Mouse (Mus musculus): ENCODE data around the gene Unc13a.

Unc13a gene

DNA sequence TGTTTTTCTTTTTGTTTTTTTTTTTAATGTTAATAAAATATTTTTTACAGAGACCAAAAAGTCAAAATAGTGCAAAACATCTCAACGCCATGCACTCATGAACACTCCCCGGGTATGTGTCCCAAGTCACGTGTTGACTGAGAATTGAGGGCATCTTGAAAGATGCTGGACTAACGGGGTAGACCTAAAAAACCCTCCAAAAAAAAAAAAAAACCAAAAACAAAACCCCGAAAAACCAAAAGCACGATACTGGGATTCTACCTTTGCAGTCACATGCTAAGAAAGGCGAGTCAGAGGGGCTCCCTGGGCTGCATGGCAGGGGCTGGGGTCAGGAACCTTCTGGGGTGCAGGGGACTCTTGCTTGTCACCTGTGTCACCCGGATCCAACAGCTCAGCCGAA lies 44.8 kb downstream of the Unc13a start:
- DNase-seq (ENCODE audit: low spot score in 2 of 2), result no peak

GRCm38 (mm10) chr8:71625088-71625487 lies 46.5 kb downstream of the Unc13a start:
- DNase-seq (ENCODE audit: low spot score in 2 of 2), result no peak

GRCm38 (mm10) chr8:71619786-71620185 lies 51.8 kb downstream of the Unc13a start:
- DNase-seq (ENCODE audit: low spot score in 2 of 2), result no peak

GRCm38 (mm10) chr8:71613418-71613817 lies 58.1 kb downstream of the Unc13a start:
- DNase-seq (ENCODE audit: low spot score in 2 of 2), result peak in 1 of 2 experiments; percentile 14

DNA sequence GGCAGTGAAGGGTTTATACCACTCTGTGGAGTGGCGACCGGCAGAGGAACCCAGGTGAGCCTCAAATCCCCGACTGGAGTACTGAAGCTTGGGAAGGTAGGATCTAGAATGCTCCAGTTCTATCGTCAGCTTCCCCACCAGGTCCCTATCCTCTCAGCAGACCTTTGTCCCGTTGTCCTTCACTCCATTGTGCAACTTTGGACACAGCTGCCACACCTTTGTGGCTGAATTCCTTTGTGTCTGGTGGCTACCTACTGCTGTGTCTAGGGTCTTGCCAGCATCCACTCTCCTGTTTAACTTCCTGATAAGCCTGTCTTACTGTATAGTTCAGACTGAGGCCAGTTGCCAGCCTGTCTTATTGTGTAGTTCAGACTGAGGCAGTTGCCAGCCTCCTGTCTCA lies 59.4 kb downstream of the Unc13a start:
- DNase-seq (ENCODE audit: low spot score in 2 of 2), result no peak

GRCm38 (mm10) chr8:71610822-71611651 lies 60.5 kb downstream of the Unc13a start, which contains the start of gene Colgalt1:
Gene Colgalt1 (plus strand): TSS chr8:71610998.
- DNase-seq (ENCODE audit: low spot score in 2 of 2), result peak; percentile 96 to 98

- DNase-seq (ENCODE audit: low spot score in 2 of 2), result no peak
Measured at GRCm38 (mm10) chr8:71604021-71604420, 67.5 kb downstream of the Unc13a start.

DNA sequence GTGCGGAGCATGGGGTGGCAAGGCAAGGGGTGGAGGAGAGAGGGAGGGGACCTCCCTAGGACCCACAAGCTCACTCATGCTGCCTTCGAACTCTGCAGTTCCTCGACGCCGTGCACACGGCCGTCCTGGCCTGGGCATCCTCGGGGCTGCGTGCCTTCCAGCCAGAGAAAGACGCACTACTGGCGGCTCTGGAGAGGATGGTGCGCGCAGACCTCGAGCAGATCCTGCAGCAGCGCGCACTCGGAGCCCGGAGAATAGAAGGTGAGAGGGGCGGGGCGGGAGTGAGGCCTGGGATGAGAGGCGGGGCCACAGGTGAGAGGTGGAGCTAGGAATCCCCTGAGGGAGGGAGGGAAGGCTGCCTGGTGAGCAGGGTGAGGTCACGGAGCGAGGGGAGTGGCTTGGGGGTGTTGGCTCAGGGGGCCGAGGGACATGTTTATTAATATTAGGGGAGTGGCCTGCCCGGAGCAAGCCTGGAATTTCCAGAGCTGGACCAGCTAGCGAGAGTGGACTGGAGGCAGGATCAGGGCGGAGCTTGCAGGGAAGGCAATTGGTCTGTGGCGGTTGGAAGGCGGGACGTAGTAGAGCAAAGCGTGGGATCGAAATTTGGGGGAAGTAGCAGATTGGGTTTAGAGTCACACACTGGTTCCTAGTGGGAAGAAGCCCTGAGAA lies 68.8 kb downstream of the Unc13a start:
- no peak for DNase-seq (ENCODE audit: low spot score in 2 of 2)

GRCm38 (mm10) chr8:71601939-71602665 lies 69.5 kb downstream of the Unc13a start:
- DNase-seq (ENCODE audit: low spot score in 2 of 2), result no peak

- DNase-seq (ENCODE audit: low spot score in 2 of 2), result no peak
Measured at GRCm38 (mm10) chr8:71598841-71599240, 72.7 kb downstream of the Unc13a start.

- no peak for DNase-seq (ENCODE audit: low spot score in 2 of 2)
Measured at GRCm38 (mm10) chr8:71598375-71598774, 73.2 kb downstream of the Unc13a start.

DNA sequence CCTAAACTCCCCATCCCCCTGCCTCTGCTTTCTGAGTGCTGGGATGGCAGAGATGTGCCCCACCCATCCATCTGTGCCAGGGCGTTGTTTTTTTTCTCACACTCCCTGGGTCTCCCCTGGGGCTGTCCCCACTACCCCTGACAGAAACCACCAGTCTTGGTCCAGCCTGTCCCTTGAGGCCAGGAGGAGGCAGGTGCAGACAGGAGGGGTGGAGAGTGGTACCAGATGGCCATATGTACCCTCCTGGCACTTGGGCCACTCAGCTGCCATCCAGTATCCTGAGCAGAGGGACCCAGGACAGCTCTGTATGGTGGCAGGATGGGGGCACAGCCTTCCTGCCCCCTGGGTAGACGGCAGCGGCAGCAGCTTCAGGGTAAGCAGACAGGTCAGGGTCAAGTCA lies 74.1 kb downstream of the Unc13a start, which contains the start of gene Fam129c:
Gene Fam129c (plus strand): TSS at position 198 of the 400 bp plus-strand sequence.
- no peak for DNase-seq (ENCODE audit: low spot score in 2 of 2)

DNA sequence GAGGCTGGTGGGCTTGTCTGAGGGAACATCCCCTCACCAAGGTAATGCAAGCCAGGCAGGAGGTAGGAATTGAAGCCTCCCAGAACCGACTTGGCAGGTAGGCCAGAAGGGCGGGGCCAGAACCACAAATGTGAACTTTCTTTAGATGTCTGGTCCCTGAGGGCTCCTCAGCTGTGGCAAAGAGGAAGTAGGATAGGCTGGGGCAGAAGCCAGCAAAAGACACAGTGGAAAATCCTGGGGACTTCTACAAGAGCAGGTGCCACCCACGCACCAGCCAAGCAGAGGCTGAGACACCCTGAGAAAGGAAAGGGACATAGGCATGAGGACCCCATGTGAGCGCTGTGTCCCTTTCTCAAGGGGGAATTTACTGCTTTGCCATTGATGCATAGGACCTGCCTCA lies 74.8 kb downstream of the Unc13a start:
- no peak for DNase-seq (ENCODE audit: low spot score in 2 of 2)

DNA sequence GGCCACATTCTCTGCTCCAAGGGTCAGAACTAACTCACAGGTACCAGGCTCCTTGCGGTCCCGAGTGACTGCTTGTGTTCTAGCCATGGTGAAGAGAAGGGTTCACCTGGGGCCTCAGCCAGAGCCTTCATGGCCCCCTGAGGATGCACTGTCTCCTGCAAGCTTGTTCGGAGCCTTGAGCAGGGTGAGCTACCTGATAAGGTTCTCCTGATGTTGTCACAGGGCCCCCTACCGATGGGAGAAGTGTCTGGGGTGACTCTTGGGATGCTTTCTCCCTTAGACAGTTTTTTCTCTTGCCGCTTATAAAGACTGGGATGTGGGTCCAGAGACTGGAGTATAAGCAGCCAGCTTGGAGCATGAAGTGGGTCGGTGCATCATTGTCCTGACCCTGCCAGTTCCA lies 75.2 kb downstream of the Unc13a start:
- DNase-seq (ENCODE audit: low spot score in 2 of 2), result no peak

DNA sequence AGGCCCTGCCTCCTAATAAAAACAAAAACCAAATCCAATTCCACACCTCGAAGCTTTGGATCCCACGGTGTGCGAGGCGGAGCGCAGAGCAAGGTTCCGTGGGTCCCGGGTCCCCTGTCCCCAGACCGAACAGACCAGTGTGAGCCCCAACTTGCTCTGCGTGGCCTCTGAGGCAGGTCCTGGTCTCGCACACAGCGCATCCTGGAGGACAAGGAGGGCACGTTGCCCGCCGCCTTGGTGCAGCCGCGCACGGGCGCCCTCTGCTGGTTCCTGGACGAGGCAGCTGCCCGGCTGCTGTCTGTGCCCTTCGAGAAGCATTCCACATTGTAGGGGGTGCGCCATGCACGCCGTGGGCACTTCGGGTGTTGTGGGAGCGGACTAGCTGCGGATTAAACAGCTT lies 75.7 kb downstream of the Unc13a start:
- DNase-seq (ENCODE audit: low spot score in 2 of 2), result peak; percentile 70 to 84

DNA sequence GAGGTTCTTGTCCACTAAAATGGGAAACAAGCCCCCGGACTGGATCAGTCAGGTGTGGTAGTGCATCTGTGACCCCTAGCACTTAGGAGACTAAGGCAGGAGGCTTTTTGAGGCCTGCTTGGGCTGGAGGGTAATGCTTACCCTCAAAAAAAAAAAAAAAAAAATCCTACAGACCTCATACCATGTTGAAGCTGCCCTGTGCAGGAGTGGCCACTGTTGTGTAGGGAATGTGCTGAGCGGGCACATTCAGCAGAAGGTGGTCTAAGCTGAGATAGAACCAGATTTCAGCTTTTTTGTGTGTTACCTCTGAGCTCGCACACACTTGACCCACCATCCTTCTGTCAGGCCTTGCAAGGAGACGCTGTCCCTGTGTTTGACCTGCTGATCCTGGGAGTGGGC lies 77.2 kb downstream of the Unc13a start:
- no peak for DNase-seq (ENCODE audit: low spot score in 2 of 2)

DNA sequence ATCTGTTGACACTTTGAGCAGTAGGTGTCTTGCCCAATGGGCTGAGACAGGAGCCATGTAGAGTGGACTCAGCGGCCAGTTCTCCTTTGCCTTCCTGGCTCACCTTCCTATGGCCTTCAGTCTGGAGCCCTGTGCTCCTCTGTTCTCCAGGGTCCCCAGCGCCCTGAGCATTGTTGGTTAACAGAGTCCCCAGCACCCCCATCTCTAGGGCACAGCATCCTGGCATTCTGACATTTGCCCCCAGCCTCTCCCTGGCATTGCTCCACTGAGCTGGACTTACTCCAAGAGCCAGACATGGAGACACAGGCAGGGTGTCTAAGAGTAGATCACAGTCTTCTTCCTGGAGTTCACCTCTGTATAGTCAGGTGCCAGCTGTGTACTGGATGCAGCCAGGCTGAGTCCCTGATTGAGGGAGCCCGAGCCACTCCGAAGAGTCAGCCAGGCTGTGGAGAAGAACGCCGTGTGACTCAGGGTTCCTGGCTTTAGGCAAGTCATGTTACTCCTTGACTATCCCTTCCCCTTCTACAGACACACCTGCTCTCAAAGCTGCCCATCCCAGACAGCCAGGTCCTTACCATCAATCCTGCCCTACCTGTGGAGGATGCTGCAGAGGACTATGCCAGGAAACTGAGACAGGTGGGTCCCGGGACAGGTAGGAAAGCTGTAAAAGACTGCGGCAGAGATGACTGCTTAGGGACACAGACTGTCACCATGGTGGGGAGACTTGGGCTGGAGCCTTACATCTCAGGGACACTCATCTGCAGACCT lies 77.8 kb downstream of the Unc13a start:
- no peak for DNase-seq (ENCODE audit: low spot score in 2 of 2)

GRCm38 (mm10) chr8:71592374-71593170 lies 79.0 kb downstream of the Unc13a start:
- peak; percentile 73 to 79 for DNase-seq (ENCODE audit: low spot score in 2 of 2)

DNA sequence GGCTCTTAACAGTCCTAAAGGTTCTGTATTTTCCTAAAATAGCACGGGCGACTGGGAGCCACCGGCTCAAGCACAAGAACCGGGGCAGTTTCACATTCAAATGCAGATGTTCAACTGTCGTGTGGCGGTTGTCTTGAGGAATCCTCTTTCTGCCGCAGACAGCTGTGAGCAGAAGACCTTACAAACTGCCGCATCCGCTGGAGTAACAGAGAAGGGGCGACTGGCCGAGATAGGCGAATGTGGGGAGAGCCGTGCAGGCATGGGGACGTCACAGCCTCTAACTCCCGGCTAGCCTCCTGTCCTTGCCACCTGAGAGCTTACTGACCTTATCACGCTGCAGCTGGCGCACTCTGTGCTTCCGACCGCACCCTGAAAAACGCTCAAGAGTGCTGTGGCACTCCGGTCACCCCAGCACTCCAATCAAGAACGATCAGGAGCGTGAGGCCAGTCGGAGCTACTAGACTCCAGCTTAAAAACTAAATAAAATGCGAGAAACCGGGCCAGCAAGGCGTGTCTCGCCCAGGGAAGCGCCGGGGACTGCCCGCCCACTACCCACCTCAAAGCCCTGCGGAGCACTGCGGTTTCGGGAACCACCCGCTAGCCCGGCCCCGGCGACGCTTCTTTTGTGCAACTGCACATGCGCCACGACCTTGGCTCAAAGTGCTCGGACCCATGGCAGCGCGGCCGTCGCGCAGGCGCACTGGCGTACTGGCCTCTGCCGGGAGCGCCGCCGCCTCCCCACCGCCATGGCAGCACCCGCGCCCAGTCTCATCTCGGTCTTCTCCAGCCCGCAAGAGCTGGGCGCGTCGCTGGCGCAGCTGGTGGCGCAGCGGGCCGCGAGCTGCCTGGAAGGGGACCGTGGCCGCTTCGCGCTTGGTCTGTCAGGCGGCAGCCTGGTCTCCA lies 79.8 kb downstream of the Unc13a start, which contains the start of gene Pgls:
Gene Pgls (plus strand): TSS at position 706 of the 903 bp plus-strand sequence.
- peak; percentile 90 to 96 for DNase-seq (ENCODE audit: low spot score in 2 of 2)

DNA sequence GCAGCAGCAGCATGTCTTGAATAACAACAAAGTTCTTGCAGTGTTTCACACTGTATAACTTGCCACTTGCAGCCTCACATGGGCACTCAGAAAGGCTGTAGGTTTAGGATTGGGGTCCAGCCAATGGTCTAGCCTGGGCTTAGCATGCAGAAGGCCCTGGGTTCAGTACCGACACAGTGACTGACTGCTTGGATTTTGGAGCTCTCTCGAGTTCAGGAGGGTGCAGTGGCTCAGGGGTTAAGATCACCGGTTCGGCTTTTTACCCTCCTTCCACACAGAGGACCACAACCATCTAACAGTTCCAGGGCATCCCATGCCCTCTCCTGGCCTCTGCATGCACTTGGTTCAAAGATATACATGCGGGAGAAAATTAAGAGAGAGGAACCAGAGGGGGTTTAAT lies 80.5 kb downstream of the Unc13a start:
- no peak for DNase-seq (ENCODE audit: low spot score in 2 of 2)
